Mouse (Mus musculus) midbrain, embryonic 16.5 days (tissue): ENCODE results near the gene Kcnj14. TPM values are rescaled to one million over a fixed set of nuclear protein-coding genes. Genes with fewer than 3 reads are reported as not detected.

Source experiments
- ATAC-seq: fragments of 200-750 bp; cut with Nextera tagmentation; 2 replicates; pipeline ENCODE4 v1.8.0; 2017; ENCODE audit warnings: moderate TSS enrichment
- H3K27ac ChIP-seq: fragments of 300-500 bp; sonication (generic); 2 replicates; pipeline ENCODE4 v1.5.1; 2014; ENCODE audit warnings: mild to moderate bottlenecking, low read length, mixed read lengths
- H3K27me3 ChIP-seq: fragments of 300-500 bp; sonication (generic); 2 replicates; pipeline ENCODE4 v1.6.1; 2014; ENCODE audit warnings: low read depth, low read length, mixed read lengths; ENCODE audit not compliant: control insufficient read depth, insufficient read depth
- H3K36me3 ChIP-seq: fragments of 300-500 bp; sonication (generic); 2 replicates; pipeline ENCODE4 v1.6.1; 2014; ENCODE audit warnings: mild to moderate bottlenecking, low read length, moderate library complexity, mixed read lengths; ENCODE audit not compliant: control insufficient read depth, insufficient read depth
- H3K4me1 ChIP-seq: fragments of 300-500 bp; sonication (generic); 2 replicates; pipeline ENCODE4 v1.6.1; 2014; ENCODE audit warnings: mild to moderate bottlenecking, low read length, mixed read lengths; ENCODE audit not compliant: control insufficient read depth, insufficient read depth
- H3K4me2 ChIP-seq: fragments of 300-500 bp; sonication (generic); 2 replicates; pipeline ENCODE4 v1.6.1; 2014; ENCODE audit warnings: mild to moderate bottlenecking, low read length, mixed read lengths
- H3K4me3 ChIP-seq: fragments of 300-500 bp; sonication (generic); 2 replicates; pipeline ENCODE4 v1.5.1; 2014; ENCODE audit warnings: low read depth, mild to moderate bottlenecking, low read length, moderate library complexity, mixed read lengths
- H3K9ac ChIP-seq: fragments of 300-500 bp; sonication (generic); 2 replicates; pipeline ENCODE4 v1.6.1; 2014; ENCODE audit warnings: low read depth, low read length, mixed read lengths
- H3K9me3 ChIP-seq: fragments of 300-500 bp; sonication (generic); replicated peaks from 2 replicates; pipeline ENCODE4 v1.6.1; 2014; ENCODE audit warnings: mild to moderate bottlenecking, low read length, mixed read lengths; ENCODE audit not compliant: control insufficient read depth, poor library complexity, severe bottlenecking
- WGBS: fragments of 180-500 bp; shearing (Covaris S2); extraction: QIAGEN DNeasy Blood & Tissue Kit; methylation state at CpG from one replicate; pipeline ENCODE4 v1.1.7; 2014; 5-methylcytosine and 5-hydroxymethylcytosine counted together
- polyA plus RNA-seq: library from polyadenylated mRNA; unstranded; fragments of >200 nt; fragmentation: Nextera tagmentation; extraction: Ambion mirVana; gene quantifications from 2 replicates; pipeline ENCODE4 v1.2.1, GENCODE M21; 2015

The Kcnj14 gene
- polyA plus RNA-seq, 1 experiment from 2014 or later, result 1.2 TPM

- H3K9me3 ChIP-seq, result no peaks in the 10 kb centered on the region
- 16% methylated on average over 10 of the region's 10 CpGs for WGBS
- peaks cover 16% of the 10 kb centered on the region for H3K36me3 ChIP-seq
- peak overlapping the region; percentile 27; the same call in 1 of the 2 replicates for H3K9ac ChIP-seq
- peaks cover 28% of the 10 kb centered on the region for H3K4me1 ChIP-seq
- peak overlapping the region; percentile 46 for H3K4me2 ChIP-seq
- no peak overlapping the region; the same call in 1 of the 2 replicates for H3K4me3 ChIP-seq
- no peak for ATAC-seq
- H3K27me3 ChIP-seq, result no peaks in the 10 kb centered on the region
- H3K27ac ChIP-seq, result peak overlapping the region; percentile 77
Measured at GRCm38 (mm10) chr7:45815323-45815983, 9.1 kb downstream of the Kcnj14 start.

DNA sequence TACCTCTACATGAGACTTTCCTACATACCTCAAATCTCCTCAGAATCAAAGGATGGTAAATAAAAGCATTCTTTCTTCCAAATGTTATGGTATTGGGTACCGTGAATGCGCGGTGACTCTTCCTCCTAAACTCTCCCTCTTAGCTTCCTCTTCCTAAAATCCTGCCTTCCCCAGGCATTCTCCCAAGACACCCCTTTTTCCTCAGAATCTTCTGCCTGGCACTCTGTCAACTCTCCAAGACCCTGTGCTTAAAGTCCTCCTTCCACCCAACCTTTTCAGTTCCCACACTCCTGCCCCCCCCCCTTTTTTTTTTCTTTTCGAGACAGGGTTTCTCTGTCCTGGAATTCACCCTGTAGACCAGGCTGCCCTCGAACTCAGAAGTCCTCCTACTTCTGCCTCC is 9.7 kb downstream of the Kcnj14 start:
- WGBS, result 0% methylated on average over 5 of the region's 5 CpGs
- ATAC-seq, result no peak
- H3K4me3 ChIP-seq, result peak overlapping the region; percentile 25
- peak overlapping the region; percentile 27; the same call in 1 of the 2 replicates for H3K9ac ChIP-seq
- H3K36me3 ChIP-seq, result peaks cover 22% of the 10 kb centered on the region
- peak overlapping the region; percentile 46 for H3K4me2 ChIP-seq
- H3K4me1 ChIP-seq, result peaks cover 28% of the 10 kb centered on the region
- peak overlapping the region; percentile 77 for H3K27ac ChIP-seq
- H3K9me3 ChIP-seq, result no peaks in the 10 kb centered on the region
- H3K27me3 ChIP-seq, result no peaks in the 10 kb centered on the region

- Histone ChIP-seq H3K9ac (peak within 1 kb of the TSS; percentile 100), H3K27me3 (no peaks in the 10 kb centered on the region), H3K4me2 (peak within 1 kb of the TSS; percentile 91), H3K9me3 (no peaks in the 10 kb centered on the region), H3K4me1 (peaks cover 28% of the 10 kb centered on the region), H3K4me3 (peak within 1 kb of the TSS; percentile 94), H3K27ac (peak within 1 kb of the TSS; percentile 100), H3K36me3 (peaks cover 29% of the 10 kb centered on the region)
- under 1% methylated on average over 70 of the region's 92 CpGs for WGBS
- peak; percentile 99 for ATAC-seq
Measured at GRCm38 (mm10) chr7:45813787-45814779, 10.5 kb downstream of the Kcnj14 start, which contains the start of gene Cyth2. Cyth2 (minus strand) TSS chr7:45814581.

DNA sequence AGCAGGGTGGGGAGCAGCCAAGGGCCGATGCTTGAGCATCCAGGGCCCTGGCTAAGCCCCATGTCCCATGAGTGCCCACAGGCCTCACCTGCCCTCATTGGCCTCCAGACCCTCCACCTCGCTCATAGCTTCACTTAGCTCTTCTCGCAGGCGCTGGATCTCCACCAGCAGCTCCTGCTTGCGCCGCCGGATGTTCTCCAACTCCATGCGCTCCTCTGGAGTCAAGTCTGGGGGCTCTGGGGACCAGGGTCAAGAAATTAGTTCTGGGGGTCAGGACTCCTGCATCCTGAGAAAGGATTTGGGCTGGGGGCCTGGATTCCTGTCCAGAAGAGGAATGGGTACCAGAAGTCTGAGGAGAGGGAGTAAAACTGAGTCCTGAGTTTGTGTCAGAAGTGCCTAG is 11.7 kb downstream of the Kcnj14 start:
- Histone ChIP-seq H3K4me2 (peak overlapping the region; percentile 91), H3K4me1 (peaks cover 28% of the 10 kb centered on the region), H3K4me3 (peak overlapping the region; percentile 94), H3K27ac (peak overlapping the region; percentile 100; the same call in 1 of the 2 replicates), H3K36me3 (peaks cover 40% of the 10 kb centered on the region), H3K9ac (peak overlapping the region; percentile 100), H3K9me3 (no peaks in the 10 kb centered on the region), H3K27me3 (no peaks in the 10 kb centered on the region)
- ATAC-seq, result no peak
- WGBS, result 91% methylated on average over 8 of the region's 8 CpGs

DNA sequence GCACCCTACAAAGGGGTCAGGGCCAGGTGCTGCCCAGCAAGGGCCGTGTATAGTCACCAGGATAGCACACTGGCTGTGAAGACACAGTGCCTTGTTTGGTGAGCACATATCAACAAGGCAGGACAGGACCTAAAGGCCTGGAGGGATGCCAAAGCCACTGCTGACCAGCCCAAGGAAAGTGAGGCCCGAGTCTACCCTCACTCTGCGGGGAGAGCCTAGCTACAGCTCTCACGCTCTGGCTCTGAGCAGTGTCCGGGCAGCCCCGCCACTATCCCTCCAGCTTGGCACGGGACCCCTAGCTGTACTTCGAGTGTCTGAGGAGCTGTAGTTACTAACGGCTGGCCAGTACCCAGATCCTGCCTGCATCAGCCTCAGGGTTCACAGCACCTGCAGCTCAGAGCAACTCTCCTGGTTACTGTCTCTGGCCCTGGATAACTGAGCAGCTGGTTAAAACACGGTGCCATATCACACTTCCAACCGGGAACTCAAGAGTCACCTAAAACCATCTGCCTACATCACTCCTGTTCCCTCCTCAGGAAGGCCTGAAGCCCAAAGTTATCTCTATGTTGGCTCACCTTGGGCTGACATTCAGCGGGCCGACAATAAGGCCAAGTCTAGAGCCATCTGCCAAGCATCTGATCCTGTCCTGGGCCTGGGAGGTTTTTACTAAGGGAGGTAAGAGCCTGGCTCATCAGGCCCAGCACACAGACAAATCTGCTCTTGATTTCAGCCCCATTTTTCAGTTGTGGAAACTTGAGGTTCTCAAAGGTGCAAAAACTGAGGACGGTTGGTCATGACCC is 15.1 kb downstream of the Kcnj14 start:
- H3K4me3 ChIP-seq, result no peak overlapping the region
- H3K36me3 ChIP-seq, result peaks cover 47% of the 10 kb centered on the region

DNA sequence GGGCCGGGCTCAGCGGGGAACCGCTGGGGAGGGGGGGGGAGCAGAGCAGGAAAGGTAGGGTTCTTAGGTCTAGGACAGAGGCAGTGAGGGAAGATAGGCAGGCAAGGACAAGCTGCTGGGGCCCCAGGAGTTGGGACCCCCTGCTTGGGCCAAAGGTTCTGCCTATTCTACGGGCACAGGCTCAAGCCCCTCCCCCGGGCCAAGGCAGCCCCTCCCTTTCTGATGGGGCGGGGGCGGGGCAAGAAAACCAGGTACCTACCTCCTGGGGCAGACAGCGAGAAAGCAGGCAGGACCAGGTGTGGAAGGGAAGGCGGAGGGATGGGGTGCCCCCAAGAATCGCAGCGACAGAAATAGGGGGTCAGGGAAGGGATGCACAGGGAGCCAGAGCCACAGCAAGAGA is 16.1 kb downstream of the Kcnj14 start:
- peak overlapping the region; percentile 35; the same call in 1 of the 2 replicates for H3K27ac ChIP-seq
- 37% methylated on average over 11 of the region's 11 CpGs for WGBS
- peaks cover 50% of the 10 kb centered on the region for H3K36me3 ChIP-seq
- H3K9ac ChIP-seq, result no peak overlapping the region
- H3K27me3 ChIP-seq, result no peaks in the 10 kb centered on the region
- ATAC-seq, result no peak
- no peak overlapping the region for H3K4me3 ChIP-seq
- peaks cover 18% of the 10 kb centered on the region for H3K4me1 ChIP-seq
- H3K4me2 ChIP-seq, result no peak overlapping the region
- no peaks in the 10 kb centered on the region for H3K9me3 ChIP-seq

More for the DNA sequence above, 15.1 kb downstream of the Kcnj14 start:
- Histone ChIP-seq H3K9me3 (no peaks in the 10 kb centered on the region), H3K27me3 (no peaks in the 10 kb centered on the region), H3K4me2 (no peak overlapping the region), H3K9ac (peak overlapping the region; percentile 16; the same call in 1 of the 2 replicates), H3K27ac (no peak overlapping the region), H3K4me1 (peaks cover 18% of the 10 kb centered on the region)
- no peak for ATAC-seq
- 86% methylated on average over 14 of the region's 14 CpGs for WGBS

GRCm38 (mm10) chr7:45805941-45806340 is 18.6 kb downstream of the Kcnj14 start:
- 61% methylated on average over 5 of the region's 5 CpGs for WGBS
- no peak overlapping the region for H3K4me2 ChIP-seq
- peaks cover 45% of the 10 kb centered on the region for H3K36me3 ChIP-seq
- no peak overlapping the region for H3K4me3 ChIP-seq
- H3K4me1 ChIP-seq, result peaks cover 6% of the 10 kb centered on the region; the same call in 1 of the 2 replicates
- no peak for ATAC-seq
- no peak overlapping the region for H3K9ac ChIP-seq
- peak overlapping the region; percentile 5; the same call in 1 of the 2 replicates for H3K27ac ChIP-seq
- H3K9me3 ChIP-seq, result no peaks in the 10 kb centered on the region
- no peaks in the 10 kb centered on the region for H3K27me3 ChIP-seq

- Histone ChIP-seq H3K36me3 (peaks cover 20% of the 10 kb centered on the region), H3K4me3 (no peak overlapping the region), H3K9me3 (no peaks in the 10 kb centered on the region), H3K4me2 (no peak overlapping the region), H3K4me1 (peaks cover 20% of the 10 kb centered on the region), H3K27me3 (no peaks in the 10 kb centered on the region), H3K27ac (no peak overlapping the region), H3K9ac (no peak overlapping the region)
- WGBS, result 92% methylated on average over 6 of the region's 6 CpGs
- no peak for ATAC-seq
Measured at GRCm38 (mm10) chr7:45802551-45802950, 22.0 kb downstream of the Kcnj14 start.
